Mouse (Mus musculus): ENCODE measurements around the gene Ubn2. TPM values are rescaled to one million over a fixed set of nuclear protein-coding genes. Genes with fewer than 3 reads are reported as not detected.
A peak's percentile ranks its signal among the peaks of the same experiment; 100 is the strongest.
"Not testable (repeated sequence)": the region's sequence is repeated elsewhere in the genome, so short reads cannot be mapped to it uniquely, and the experiment has no call there.

The Ubn2 gene
- polyA plus RNA-seq (2015; fragmentation: Nextera tagmentation; extraction: Ambion mirVana), result 17.1 and 21.8 TPM in 2 replicates

GRCm38 (mm10) chr6:38433261-38434033 is at the start of gene Ubn2:
Ubn2 (plus strand) TSS chr6:38433950.
- H3K4me1 ChIP-seq, result peaks cover 21% of the 10 kb centered on the region
- ATAC-seq (ENCODE audit: low FRiP score), result peak; percentile 99
- H3K27ac ChIP-seq (replicated peaks), result peak within 1 kb of the TSS; percentile 98
- H3K27me3 ChIP-seq (replicated peaks), result no peaks in the 10 kb centered on the region
- H3K9me3 ChIP-seq (replicated peaks), result no peaks in the 10 kb centered on the region
- peak within 1 kb of the TSS; percentile 64 for H3K4me2 ChIP-seq
- no peaks in the 10 kb centered on the region for H3K36me3 ChIP-seq
- H3K4me3 ChIP-seq (replicated peaks), result peak within 1 kb of the TSS; percentile 98
- H3K9ac ChIP-seq (replicated peaks), result peak within 1 kb of the TSS; percentile 92
- WGBS, result under 1% methylated on average over 64 of the region's 64 CpGs

GRCm38 (mm10) chr6:38389671-38390070 is 44.1 kb upstream of the Ubn2 start:
- no peaks in the 10 kb centered on the region for H3K9me3 ChIP-seq (replicated peaks)
- H3K9ac ChIP-seq (replicated peaks), result no peak overlapping the region
- no peaks in the 10 kb centered on the region for H3K4me1 ChIP-seq
- 80% methylated on average over 3 of the region's 3 CpGs for WGBS
- no peak overlapping the region for H3K27ac ChIP-seq (replicated peaks)
- H3K36me3 ChIP-seq, result peaks cover 44% of the 10 kb centered on the region
- no peak overlapping the region for H3K4me2 ChIP-seq
- no peak overlapping the region for H3K4me3 ChIP-seq (replicated peaks)
- ATAC-seq (ENCODE audit: low FRiP score), result no peak
- no peaks in the 10 kb centered on the region for H3K27me3 ChIP-seq (replicated peaks)

GRCm38 (mm10) chr6:38432457-38432856 is 1.3 kb upstream of the Ubn2 start:
- H3K4me1 ChIP-seq, result peaks cover 15% of the 10 kb centered on the region
- H3K4me2 ChIP-seq, result peak overlapping the region; percentile 64
- peak overlapping the region; percentile 98 for H3K27ac ChIP-seq (replicated peaks)
- H3K9ac ChIP-seq (replicated peaks); H3K27me3 ChIP-seq (replicated peaks); H3K36me3 ChIP-seq; H3K9me3 ChIP-seq (replicated peaks); ATAC-seq (ENCODE audit: low FRiP score): not testable (repeated sequence)
- peak overlapping the region; percentile 98 for H3K4me3 ChIP-seq (replicated peaks)
- WGBS, result 79% methylated on average over 5 of the region's 5 CpGs

- Histone ChIP-seq H3K9me3 (replicated peaks) (no peaks in the 10 kb centered on the region), H3K36me3 (no peaks in the 10 kb centered on the region), H3K4me3 (replicated peaks) (peak overlapping the region; percentile 98), H3K4me1 (peaks cover 21% of the 10 kb centered on the region), H3K27me3 (replicated peaks) (no peaks in the 10 kb centered on the region), H3K27ac (replicated peaks) (peak overlapping the region; percentile 98), H3K4me2 (peak overlapping the region; percentile 64), H3K9ac (replicated peaks) (peak overlapping the region; percentile 92)
- ATAC-seq (ENCODE audit: low FRiP score), result peak; percentile 79
- under 1% methylated on average over 91 of the region's 118 CpGs for WGBS
Observed at GRCm38 (mm10) chr6:38434055-38435023, 589 bp downstream of the Ubn2 start.

- Histone ChIP-seq H3K4me1 (no peaks in the 10 kb centered on the region), H3K36me3 (peaks cover 40% of the 10 kb centered on the region), H3K4me2 (no peak overlapping the region), H3K4me3 (replicated peaks) (no peak overlapping the region), H3K9me3 (replicated peaks) (no peaks in the 10 kb centered on the region), H3K27me3 (replicated peaks) (no peaks in the 10 kb centered on the region), H3K9ac (replicated peaks) (no peak overlapping the region), H3K27ac (replicated peaks) (no peak overlapping the region)
- ATAC-seq (ENCODE audit: low FRiP score), result no peak
- 91% methylated on average over 3 of the region's 3 CpGs for WGBS
Observed at GRCm38 (mm10) chr6:38443842-38444241, 10.1 kb downstream of the Ubn2 start.

GRCm38 (mm10) chr6:38448295-38448694 is 14.5 kb downstream of the Ubn2 start:
- Histone ChIP-seq H3K27ac (replicated peaks) (no peak overlapping the region), H3K36me3 (peaks cover 60% of the 10 kb centered on the region), H3K4me2 (no peak overlapping the region), H3K4me1 (no peaks in the 10 kb centered on the region), H3K9me3 (replicated peaks) (no peaks in the 10 kb centered on the region), H3K9ac (replicated peaks) (no peak overlapping the region), H3K27me3 (replicated peaks) (no peaks in the 10 kb centered on the region), H3K4me3 (replicated peaks) (no peak overlapping the region)
- 96% methylated on average over 2 of the region's 2 CpGs for WGBS
- ATAC-seq (ENCODE audit: low FRiP score), result no peak

- no peak overlapping the region for H3K9ac ChIP-seq (replicated peaks)
- H3K4me1 ChIP-seq, result no peaks in the 10 kb centered on the region
- 92% methylated on average over 4 of the region's 4 CpGs for WGBS
- H3K27ac ChIP-seq (replicated peaks), result no peak overlapping the region
- no peak for ATAC-seq (ENCODE audit: low FRiP score)
- H3K36me3 ChIP-seq, result peaks cover 58% of the 10 kb centered on the region
- no peak overlapping the region for H3K4me3 ChIP-seq (replicated peaks)
- H3K27me3 ChIP-seq (replicated peaks), result no peaks in the 10 kb centered on the region
- no peaks in the 10 kb centered on the region for H3K9me3 ChIP-seq (replicated peaks)
- no peak overlapping the region for H3K4me2 ChIP-seq
Observed at GRCm38 (mm10) chr6:38453049-38453448, 19.3 kb downstream of the Ubn2 start.

- H3K9me3 ChIP-seq (replicated peaks); ATAC-seq (ENCODE audit: low FRiP score); H3K4me3 ChIP-seq (replicated peaks); H3K27ac ChIP-seq (replicated peaks); H3K4me2 ChIP-seq; H3K9ac ChIP-seq (replicated peaks); H3K4me1 ChIP-seq; H3K27me3 ChIP-seq (replicated peaks): not testable (repeated sequence)
- H3K36me3 ChIP-seq, result peaks cover 55% of the 10 kb centered on the region
Observed at GRCm38 (mm10) chr6:38456425-38456824, 22.7 kb downstream of the Ubn2 start.

GRCm38 (mm10) chr6:38458075-38458474 is 24.3 kb downstream of the Ubn2 start:
- Histone ChIP-seq H3K27ac (replicated peaks) (no peak overlapping the region), H3K4me3 (replicated peaks) (no peak overlapping the region), H3K4me2 (no peak overlapping the region), H3K27me3 (replicated peaks) (no peaks in the 10 kb centered on the region), H3K9me3 (replicated peaks) (no peaks in the 10 kb centered on the region), H3K9ac (replicated peaks) (no peak overlapping the region), H3K36me3 (peaks cover 53% of the 10 kb centered on the region), H3K4me1 (no peaks in the 10 kb centered on the region)
- no peak for ATAC-seq (ENCODE audit: low FRiP score)
- 97% methylated on average over 3 of the region's 3 CpGs for WGBS

- H3K4me2 ChIP-seq, result no peak overlapping the region
- H3K27me3 ChIP-seq (replicated peaks), result no peaks in the 10 kb centered on the region
- H3K36me3 ChIP-seq, result peaks cover 39% of the 10 kb centered on the region
- no peaks in the 10 kb centered on the region for H3K9me3 ChIP-seq (replicated peaks)
- H3K9ac ChIP-seq (replicated peaks), result no peak overlapping the region
- no peaks in the 10 kb centered on the region for H3K4me1 ChIP-seq
- WGBS, result 87% methylated on average over 4 of the region's 4 CpGs
- ATAC-seq (ENCODE audit: low FRiP score), result no peak
- no peak overlapping the region for H3K27ac ChIP-seq (replicated peaks)
- no peak overlapping the region for H3K4me3 ChIP-seq (replicated peaks)
Observed at GRCm38 (mm10) chr6:38469591-38469990, 35.8 kb downstream of the Ubn2 start.

- 46% methylated on average over 5 of the region's 5 CpGs for WGBS
- Histone ChIP-seq H3K27ac (replicated peaks) (no peak overlapping the region), H3K36me3 (peaks cover 52% of the 10 kb centered on the region), H3K27me3 (replicated peaks) (no peaks in the 10 kb centered on the region), H3K9me3 (replicated peaks) (no peaks in the 10 kb centered on the region), H3K9ac (replicated peaks) (no peak overlapping the region), H3K4me2 (no peak overlapping the region), H3K4me1 (no peaks in the 10 kb centered on the region), H3K4me3 (replicated peaks) (no peak overlapping the region)
- ATAC-seq (ENCODE audit: low FRiP score), result no peak
Observed at GRCm38 (mm10) chr6:38481694-38482371, 48.1 kb downstream of the Ubn2 start.
